Mouse (Mus musculus): ENCODE results near the gene Tnni2. TPM values are rescaled to one million over a fixed set of nuclear protein-coding genes. Genes with fewer than 3 reads are reported as not detected.

Tnni2 gene
- polyA plus RNA-seq (2014; fragmentation: Illumina TruSeq; extraction: RNeasy Lipid Tissue Mini Kit (QIAGEN cat#74804); ENCODE audit: low read depth, low replicate concordance): not detected

GRCm38 (mm10) chr7:142441585-142441984 is at the start of gene Tnni2:
Tnni2 (plus strand) TSS chr7:142441808.

GRCm38 (mm10) chr7:142434137-142434865 is 7.3 kb upstream of the Tnni2 start, which contains the start of gene Syt8:
Syt8 (plus strand) TSS chr7:142434850.

GRCm38 (mm10) chr7:142460636-142461077 is 19.0 kb downstream of the Tnni2 start, which contains the start of gene Lsp1:
Lsp1 (plus strand) TSS chr7:142460809.

Other genes starting within 250 kb of the Tnni2 start
- gene Krtap5-3, start 240.4 kb upstream of the Tnni2 start, polyA plus RNA-seq (2014; fragmentation: Illumina TruSeq; extraction: RNeasy Lipid Tissue Mini Kit (QIAGEN cat#74804); ENCODE audit: low read depth, low replicate concordance): not detected
- gene Gm7579, start 229.9 kb upstream of the Tnni2 start, polyA plus RNA-seq (2014; fragmentation: Illumina TruSeq; extraction: RNeasy Lipid Tissue Mini Kit (QIAGEN cat#74804); ENCODE audit: low read depth, low replicate concordance): not detected
- gene Krtap5-5, start 211.8 kb upstream of the Tnni2 start, polyA plus RNA-seq (2014; fragmentation: Illumina TruSeq; extraction: RNeasy Lipid Tissue Mini Kit (QIAGEN cat#74804); ENCODE audit: low read depth, low replicate concordance): not detected
- not detected for gene Gm40460, start 200.7 kb upstream of the Tnni2 start, polyA plus RNA-seq (2014; fragmentation: Illumina TruSeq; extraction: RNeasy Lipid Tissue Mini Kit (QIAGEN cat#74804); ENCODE audit: low read depth, low replicate concordance)
- gene Gm2431, start 183.5 kb upstream of the Tnni2 start, polyA plus RNA-seq (2014; fragmentation: Illumina TruSeq; extraction: RNeasy Lipid Tissue Mini Kit (QIAGEN cat#74804); ENCODE audit: low read depth, low replicate concordance): not detected
- gene Gm4559, start 167.4 kb upstream of the Tnni2 start, polyA plus RNA-seq (2014; fragmentation: Illumina TruSeq; extraction: RNeasy Lipid Tissue Mini Kit (QIAGEN cat#74804); ENCODE audit: low read depth, low replicate concordance): not detected
- gene Krtap5-1, start 144.7 kb upstream of the Tnni2 start, polyA plus RNA-seq (2014; fragmentation: Illumina TruSeq; extraction: RNeasy Lipid Tissue Mini Kit (QIAGEN cat#74804); ENCODE audit: low read depth, low replicate concordance): not detected
- gene Krtap5-4, start 138.3 kb upstream of the Tnni2 start, polyA plus RNA-seq (2014; fragmentation: Illumina TruSeq; extraction: RNeasy Lipid Tissue Mini Kit (QIAGEN cat#74804); ENCODE audit: low read depth, low replicate concordance): not detected
- not detected for gene Ifitm10, start 68.1 kb upstream of the Tnni2 start, polyA plus RNA-seq (2014; fragmentation: Illumina TruSeq; extraction: RNeasy Lipid Tissue Mini Kit (QIAGEN cat#74804); ENCODE audit: low read depth, low replicate concordance)
- gene Gm49369, start 59.1 kb upstream of the Tnni2 start, polyA plus RNA-seq (2014; fragmentation: Illumina TruSeq; extraction: RNeasy Lipid Tissue Mini Kit (QIAGEN cat#74804); ENCODE audit: low read depth, low replicate concordance): 19.5 TPM
- 59.5 TPM for gene Ctsd, start 53.8 kb upstream of the Tnni2 start, polyA plus RNA-seq (2014; fragmentation: Illumina TruSeq; extraction: RNeasy Lipid Tissue Mini Kit (QIAGEN cat#74804); ENCODE audit: low read depth, low replicate concordance)
- gene Syt8, start 7.0 kb upstream of the Tnni2 start, polyA plus RNA-seq (2014; fragmentation: Illumina TruSeq; extraction: RNeasy Lipid Tissue Mini Kit (QIAGEN cat#74804); ENCODE audit: low read depth, low replicate concordance): not detected
- gene Lsp1, start 19.0 kb downstream of the Tnni2 start, polyA plus RNA-seq (2014; fragmentation: Illumina TruSeq; extraction: RNeasy Lipid Tissue Mini Kit (QIAGEN cat#74804); ENCODE audit: low read depth, low replicate concordance): 0.87 TPM
- gene Tnnt3, start 57.0 kb downstream of the Tnni2 start, polyA plus RNA-seq (2014; fragmentation: Illumina TruSeq; extraction: RNeasy Lipid Tissue Mini Kit (QIAGEN cat#74804); ENCODE audit: low read depth, low replicate concordance): not detected
- 6.3 TPM for gene Mrpl23, start 90.9 kb downstream of the Tnni2 start, polyA plus RNA-seq (2014; fragmentation: Illumina TruSeq; extraction: RNeasy Lipid Tissue Mini Kit (QIAGEN cat#74804); ENCODE audit: low read depth, low replicate concordance)
- gene Igf2, start 225.0 kb downstream of the Tnni2 start, polyA plus RNA-seq (2014; fragmentation: Illumina TruSeq; extraction: RNeasy Lipid Tissue Mini Kit (QIAGEN cat#74804); ENCODE audit: low read depth, low replicate concordance): 0.19 TPM
- gene Gm49394, start 228.1 kb downstream of the Tnni2 start, polyA plus RNA-seq (2014; fragmentation: Illumina TruSeq; extraction: RNeasy Lipid Tissue Mini Kit (QIAGEN cat#74804); ENCODE audit: low read depth, low replicate concordance): not detected